Mouse (Mus musculus) thymus, postnatal 36 days (tissue): ENCODE data around the gene Cldnd1.

ENCODE experiments used
- DNase-seq, 2 experiments: peaks; one replicate each; pipeline ENCODE4 v3.0.0; 2022; ENCODE audit warnings: mixed read lengths in 2 of 2

Cldnd1 gene

DNA sequence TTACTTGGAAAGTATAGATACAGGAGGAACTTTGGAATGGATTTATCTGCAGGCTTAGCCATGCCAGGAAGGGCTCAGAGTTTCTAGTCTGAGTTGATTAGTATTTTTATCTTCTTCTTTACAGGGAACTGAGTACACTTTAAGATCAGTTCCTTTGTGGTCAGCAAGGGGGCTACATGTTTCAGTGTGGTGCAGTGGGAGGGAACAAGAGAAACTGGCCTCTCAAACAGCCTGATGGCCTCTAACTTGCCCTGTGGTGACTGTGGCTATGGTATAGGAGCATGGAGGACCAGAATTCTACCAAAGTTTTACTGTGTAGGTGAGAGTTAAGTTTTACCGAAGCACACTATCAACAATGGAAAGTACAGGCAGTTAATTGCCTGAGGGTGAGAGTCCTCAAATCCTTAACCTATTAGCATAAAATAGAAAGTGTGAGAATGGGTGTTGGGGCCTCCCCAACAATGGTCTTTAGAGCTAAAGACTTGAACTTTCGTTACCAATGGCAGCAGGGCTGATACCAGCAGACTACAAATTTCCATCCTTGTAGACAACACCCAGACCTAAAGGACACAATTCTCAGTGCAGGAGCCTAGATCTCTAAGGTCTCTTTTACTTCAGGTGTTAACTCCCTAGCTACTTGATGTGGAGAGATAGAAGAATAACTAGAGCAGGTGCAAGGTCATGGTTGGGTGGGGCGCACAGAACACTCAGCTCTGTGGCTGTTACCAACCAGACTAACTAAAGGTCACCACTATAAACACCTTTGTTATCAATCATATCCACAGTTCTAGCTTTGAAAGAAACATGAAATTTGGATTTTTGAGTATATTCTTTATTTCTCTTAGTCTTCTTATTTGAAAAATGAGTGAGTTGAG, 18.9 kb upstream of the Cldnd1 start:
- DNase-seq = no peak

DNA sequence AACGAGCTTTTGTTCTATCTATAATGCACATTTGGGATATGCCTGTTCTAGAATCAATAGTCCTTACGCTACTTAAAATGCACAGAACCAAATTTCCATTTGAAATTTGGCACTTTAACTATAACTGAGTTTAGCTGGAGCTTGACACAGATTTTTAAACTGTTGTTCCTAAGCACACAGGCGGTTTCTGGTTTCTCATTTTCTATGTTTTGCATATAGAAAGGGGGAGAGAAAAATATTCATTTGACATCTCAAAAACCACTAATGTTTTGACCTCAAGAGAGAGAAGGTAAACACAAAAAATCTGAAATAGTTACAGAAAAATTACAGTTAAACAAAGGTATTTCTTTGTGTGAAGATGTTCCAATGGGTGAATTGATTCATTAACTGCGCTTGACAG, 18.2 kb upstream of the Cldnd1 start:
- no peak for DNase-seq

- no peak for DNase-seq
Observed at GRCm38 (mm10) chr16:58712221-58712620, 15.5 kb upstream of the Cldnd1 start.

DNA sequence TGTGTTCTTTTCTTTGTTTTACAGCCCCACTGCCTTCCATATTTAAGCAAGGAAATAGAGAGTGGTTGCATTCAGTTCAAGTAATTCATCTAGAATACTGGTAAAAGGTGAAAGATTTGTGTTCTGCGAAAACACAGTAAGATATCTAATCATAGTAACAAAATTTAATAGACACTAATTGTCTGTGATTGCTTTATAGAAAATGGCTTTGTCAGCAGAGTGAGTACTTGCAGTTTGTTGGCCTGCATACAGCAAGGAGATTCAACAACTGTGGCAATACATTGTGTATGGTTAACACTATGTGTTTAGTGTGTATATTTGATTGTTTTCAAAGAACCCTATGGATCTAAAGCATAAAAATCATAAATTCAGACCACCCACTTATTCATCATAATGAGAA, 14.6 kb upstream of the Cldnd1 start:
- DNase-seq = no peak

DNA sequence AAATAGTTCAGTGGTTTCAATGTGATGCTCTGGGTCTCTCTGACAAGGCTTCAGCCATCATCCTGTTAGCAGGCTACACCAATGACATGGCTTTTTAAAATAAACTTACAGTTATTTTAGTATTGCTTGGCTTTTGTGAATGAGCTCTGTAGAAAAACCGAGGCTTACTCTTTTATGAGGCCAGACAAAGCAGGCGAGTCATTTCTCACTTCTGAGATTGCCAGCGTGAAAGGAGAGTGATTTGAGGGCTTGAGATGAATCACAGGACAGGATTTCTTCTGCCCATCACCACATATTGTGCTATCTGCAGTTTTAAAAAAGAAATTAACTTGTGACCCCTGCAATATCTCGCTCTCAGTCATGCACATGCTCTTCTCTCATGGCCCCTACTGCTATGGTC, 12.7 kb upstream of the Cldnd1 start:
- DNase-seq = no peak

DNA sequence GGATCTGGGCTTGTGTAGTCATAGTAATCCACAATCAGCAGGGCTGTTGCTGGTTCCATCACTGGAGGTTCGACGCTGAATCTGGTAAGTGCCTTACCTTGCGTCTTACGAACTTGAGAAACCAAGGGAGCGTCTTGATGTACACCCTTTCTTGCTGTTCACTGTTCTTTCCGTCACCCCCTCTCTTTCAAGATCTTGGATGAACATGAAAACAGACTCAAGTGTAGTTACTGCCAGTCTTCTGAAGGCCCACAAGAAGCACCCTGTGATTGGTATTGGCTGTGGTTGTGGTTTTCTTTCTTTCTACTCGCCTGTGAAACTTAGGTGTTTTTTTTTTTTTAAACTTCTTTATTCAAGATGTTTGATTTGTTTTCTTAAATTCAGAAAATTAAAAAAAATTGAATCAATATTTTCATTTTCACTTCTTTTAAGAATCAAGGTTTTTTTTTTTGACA, 9.0 kb upstream of the Cldnd1 start, which contains the start of gene Gpr15:
Gene Gpr15 (minus strand): TSS at position 405 of the 455 bp plus-strand sequence.
- no peak for DNase-seq

GRCm38 (mm10) chr16:58722292-58722691, 5.4 kb upstream of the Cldnd1 start:
- no peak for DNase-seq

DNA sequence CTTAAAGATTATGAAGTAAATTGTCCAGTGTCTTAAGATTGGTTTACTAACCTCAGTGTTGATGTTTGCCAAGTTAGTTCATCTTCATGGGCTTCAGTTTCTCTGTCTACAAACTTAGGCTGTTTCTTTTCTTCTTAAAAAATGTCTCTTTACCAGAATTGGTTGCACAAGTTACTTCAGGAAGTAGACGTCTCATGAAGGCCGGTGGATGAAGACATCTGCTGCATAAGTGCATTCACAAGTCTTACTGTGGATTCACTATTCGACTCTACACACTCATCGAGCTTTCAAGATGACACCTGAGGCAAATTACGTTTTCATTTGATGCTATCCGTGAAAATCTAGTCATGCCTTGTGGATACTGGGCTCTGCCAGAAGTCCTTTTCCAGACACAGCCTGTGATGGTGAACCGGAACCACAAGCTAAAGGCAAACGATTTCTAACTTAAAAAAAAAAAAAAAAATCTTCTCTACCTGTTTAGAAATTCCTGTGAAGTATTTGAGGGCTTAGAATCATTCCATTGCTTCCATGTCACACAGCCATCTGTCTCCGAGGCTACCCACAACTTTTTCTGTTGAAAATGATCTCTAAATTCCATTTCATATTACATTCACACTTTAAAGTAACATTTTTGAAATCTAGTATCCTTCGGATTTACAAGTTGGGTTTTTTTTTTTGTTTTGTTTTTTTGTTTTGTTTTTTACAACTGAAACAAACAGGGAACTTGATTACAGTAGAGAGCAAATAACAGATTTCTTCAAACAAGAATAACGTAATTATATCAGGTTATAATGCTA, 832 bp upstream of the Cldnd1 start:
- no peak for DNase-seq

- DNase-seq = no peak
Observed at GRCm38 (mm10) chr16:58728176-58728671, 514 bp downstream of the Cldnd1 start.

DNA sequence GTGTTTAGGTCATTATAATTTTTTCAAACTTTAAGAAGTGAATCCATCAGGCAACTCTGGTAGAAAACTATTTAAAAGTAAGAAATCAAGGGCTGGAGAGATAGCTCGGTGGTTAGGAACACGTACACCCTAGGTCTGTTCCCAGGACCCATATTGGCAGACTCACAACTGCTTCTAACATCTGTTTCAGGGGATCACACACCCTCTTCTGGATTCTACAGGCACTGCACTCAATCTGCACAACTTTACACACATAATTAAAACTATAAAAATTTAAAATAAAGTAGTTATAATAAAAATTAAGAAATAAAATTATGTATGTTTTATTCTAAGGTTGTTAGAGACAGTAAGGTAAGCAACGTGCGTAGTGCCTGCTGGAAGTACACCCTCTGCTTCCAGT, 10.5 kb downstream of the Cldnd1 start:
- DNase-seq = no peak

DNA sequence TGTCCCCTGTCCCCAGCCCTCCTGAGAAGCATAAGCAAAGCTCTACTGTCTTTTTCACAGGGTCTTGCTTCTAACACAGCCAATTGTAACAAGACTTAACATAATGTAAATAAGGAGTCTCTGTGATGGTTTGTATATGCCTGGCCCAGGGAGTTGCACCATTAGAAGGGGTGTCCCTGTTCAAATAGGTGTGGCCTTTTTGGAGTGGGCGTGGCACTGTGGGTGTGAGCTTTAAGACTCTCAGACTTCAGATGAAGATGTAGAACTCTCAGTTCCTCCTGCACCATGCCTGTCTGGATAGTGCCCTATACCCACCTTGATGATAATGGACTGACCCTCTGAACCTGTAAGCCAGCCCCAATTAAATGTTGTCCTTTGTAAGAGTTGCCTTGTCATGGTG, 11.1 kb downstream of the Cldnd1 start:
- DNase-seq = no peak

- no peak for DNase-seq
Observed at GRCm38 (mm10) chr16:58740751-58741150, 13.0 kb downstream of the Cldnd1 start.

DNA sequence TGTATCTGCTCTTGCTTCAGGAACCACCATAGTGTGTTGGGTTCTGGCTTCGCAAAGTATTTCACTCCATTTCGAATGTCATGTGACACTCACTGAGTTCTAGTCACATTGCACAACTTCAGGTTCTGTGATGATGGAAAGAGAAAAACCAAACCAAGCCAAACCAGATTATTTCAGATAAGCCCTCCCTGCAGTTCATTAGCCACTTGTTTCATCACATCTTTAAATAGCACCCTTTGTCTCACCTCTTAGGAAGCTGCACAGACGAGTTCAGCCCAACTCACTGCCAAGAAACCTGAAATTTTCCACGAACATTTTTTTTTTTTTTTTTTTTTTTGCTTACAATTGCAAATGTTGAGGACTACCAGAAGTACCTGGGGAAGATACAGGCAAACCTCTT, 19.0 kb downstream of the Cldnd1 start:
- no peak for DNase-seq

- DNase-seq = no peak
Observed at GRCm38 (mm10) chr16:58751314-58751713, 23.6 kb downstream of the Cldnd1 start.

DNA sequence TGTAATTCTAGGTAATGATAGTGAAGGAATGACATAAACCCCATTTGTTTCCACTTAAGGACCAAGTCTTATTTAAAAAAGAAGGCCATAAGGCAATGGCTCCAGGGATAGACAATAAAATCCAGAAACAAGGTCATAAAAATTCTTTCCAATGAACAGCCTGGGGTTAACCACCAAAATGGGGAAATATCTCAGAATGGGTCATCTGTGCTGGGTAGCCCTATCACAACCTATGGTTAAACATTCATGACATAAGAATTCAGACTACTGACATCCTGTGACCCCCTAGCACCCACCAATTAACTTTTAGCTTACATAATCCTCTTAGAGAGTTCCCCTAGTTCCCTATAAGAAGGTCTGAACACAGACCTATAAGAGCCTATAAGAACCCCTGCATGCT, 28.5 kb downstream of the Cldnd1 start:
- no peak for DNase-seq

DNA sequence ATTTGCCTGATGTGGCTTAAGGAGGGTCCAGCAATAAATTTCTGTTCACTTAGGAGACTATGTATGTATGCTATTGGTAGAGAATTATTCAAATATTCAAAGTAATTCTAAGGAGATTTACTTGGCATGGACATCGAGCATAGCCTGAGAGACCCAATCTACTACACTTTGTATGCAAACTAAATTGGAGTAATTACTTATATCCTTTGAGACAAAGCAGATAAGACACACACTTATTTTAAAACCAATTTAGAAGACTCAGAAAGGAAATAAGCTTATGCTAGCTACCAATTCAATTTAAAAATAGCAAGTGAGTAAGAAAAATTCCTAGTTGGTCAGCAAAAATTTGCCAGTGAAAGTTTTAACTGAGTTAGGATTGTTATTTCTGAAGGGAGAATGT, 35.4 kb downstream of the Cldnd1 start, which contains the start of gene Olfr172:
Gene Olfr172 (minus strand): TSS at position 101 of the 400 bp plus-strand sequence.
- no peak for DNase-seq
